Mouse (Mus musculus): ENCODE data around the gene Pbx2.
"Not testable (repeated sequence)": the region's sequence is repeated elsewhere in the genome, so short reads cannot be mapped to it uniquely, and the experiment has no call there.

The Pbx2 gene

GRCm38 (mm10) chr17:34591029-34591993 lies at the start of gene Pbx2:
Gene Pbx2 (plus strand): TSS chr17:34591266.
- DNase-seq (ENCODE audit: low spot score in 2 of 2): peak; percentile 50 to 53

DNA sequence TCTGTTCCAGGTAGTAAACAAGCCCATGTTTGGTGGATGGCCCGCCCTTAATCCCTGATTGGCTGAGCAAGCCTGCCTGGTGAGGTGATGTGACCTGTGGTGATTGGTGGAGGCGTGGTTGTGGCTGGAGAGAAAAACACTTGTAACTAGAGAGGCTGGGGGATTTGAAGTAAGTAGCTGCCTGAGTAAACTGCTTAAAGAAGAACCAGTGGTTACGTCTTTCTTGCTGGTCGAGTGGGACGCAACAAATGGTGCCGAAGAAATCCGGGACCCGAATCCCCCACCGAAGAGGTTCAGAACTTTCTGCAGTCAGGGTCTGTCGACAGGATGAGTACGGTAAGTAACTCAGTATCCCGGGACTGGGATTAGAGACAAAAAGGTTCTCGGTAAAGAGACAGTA lies 47.5 kb upstream of the Pbx2 start:
- DNase-seq (ENCODE audit: low spot score in 2 of 2): not testable (repeated sequence)

DNA sequence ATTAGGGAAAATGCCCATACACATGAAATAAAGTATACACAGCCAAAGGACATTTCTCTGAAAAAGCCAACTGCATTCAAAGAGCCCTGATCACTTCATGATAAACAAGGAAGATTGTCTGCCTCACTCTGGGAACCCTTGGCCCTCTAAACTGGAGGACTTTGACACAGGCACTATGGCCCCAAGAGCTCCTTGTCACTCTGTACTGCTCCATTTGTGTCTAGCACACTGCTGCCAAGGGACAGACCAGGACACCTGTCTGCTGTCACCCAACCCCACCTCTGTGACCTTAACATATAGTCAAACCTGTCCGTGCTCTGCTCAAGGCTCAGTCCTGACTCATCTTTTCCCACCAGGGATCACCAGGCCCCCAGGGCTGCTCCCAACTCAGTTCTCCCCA lies 44.3 kb upstream of the Pbx2 start:
- no peak for DNase-seq (ENCODE audit: low spot score in 2 of 2)

GRCm38 (mm10) chr17:34547601-34548000 lies 43.5 kb upstream of the Pbx2 start:
- DNase-seq (ENCODE audit: low spot score in 2 of 2): no peak

- DNase-seq (ENCODE audit: low spot score in 2 of 2): no peak
These were observed 41.9 kb upstream of the Pbx2 start for GRCm38 (mm10) chr17:34549156-34549555.

DNA sequence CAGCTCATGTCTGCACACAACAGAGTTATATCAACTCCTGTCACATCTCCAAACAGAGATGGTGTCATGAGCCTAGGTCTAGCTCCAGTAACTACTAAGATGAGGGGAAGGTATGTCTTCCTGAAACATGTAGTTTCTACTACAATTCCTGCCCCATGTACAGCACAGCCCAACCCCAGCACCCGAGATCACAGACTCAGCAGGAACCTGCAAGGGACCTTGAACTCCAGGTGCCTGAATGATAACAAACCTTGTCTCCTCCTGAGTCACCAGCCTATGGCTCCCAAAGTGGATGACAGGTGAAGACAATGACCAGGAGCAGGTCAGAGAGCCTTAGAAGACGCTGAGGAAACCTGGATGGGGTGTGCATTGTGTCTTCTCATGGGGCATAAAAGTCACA lies 41.2 kb upstream of the Pbx2 start:
- DNase-seq (ENCODE audit: low spot score in 2 of 2): no peak

DNA sequence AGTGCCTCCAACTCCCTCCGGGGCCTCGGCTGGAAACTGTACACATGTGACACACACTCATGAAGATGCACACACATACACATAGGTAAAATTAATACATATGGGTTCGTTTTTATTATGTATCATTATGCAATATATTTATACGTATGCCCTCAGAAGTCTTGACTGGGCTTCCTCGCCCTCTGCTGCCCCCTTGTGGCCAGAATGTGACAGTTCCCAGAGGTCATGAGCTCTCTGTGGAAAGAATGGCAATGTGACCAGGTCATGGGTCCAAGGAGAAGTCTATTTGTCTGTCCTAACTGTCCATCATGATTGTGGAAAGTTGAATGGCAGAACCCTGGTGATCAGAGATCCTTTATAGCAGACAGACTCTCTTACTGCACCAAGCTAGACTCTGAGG lies 35.6 kb upstream of the Pbx2 start:
- peak; percentile 73 to 89 for DNase-seq (ENCODE audit: low spot score in 2 of 2)

GRCm38 (mm10) chr17:34556406-34556805 lies 34.7 kb upstream of the Pbx2 start:
- no peak for DNase-seq (ENCODE audit: low spot score in 2 of 2)

GRCm38 (mm10) chr17:34557411-34557810 lies 33.7 kb upstream of the Pbx2 start:
- no peak for DNase-seq (ENCODE audit: low spot score in 2 of 2)

DNA sequence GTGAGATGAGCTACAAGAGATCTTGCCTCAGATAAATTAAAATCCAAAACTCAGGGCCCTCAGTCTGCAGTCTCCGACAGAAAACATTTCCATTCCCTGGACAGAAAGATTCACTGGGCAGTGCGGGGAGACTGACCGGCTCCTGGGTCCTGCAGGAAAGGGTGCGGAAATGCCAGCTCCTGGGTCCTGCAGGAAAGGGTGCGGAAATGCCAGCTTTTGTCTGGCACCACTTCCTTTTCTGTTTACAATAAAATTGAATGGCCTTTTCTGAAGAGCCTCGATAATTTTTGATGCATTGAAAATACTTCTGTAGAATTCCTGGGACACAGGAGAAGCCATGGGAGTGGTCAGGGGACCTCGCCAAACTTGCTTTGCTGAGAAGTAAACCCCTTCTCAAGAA lies 31.9 kb upstream of the Pbx2 start:
- no peak for DNase-seq (ENCODE audit: low spot score in 2 of 2)

DNA sequence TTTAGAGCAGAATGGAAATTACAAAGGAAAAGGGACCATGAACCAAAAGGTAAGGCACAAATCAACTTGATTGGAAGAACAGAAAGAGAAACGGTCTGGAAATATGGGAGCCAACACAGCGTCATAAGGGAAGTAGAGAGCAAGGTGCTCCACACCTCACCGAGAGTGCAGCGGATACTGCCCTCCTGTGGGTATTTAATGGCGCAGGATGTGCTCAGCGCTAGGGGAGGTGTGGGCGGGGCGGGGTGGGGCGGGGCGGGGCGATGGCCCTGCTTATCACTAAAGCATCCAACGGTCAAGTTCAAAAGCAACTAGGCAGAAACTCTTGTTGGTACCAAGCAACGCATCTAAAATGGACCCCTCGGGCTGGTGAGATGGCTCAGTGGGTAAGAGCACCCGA lies 31.2 kb upstream of the Pbx2 start:
- no peak for DNase-seq (ENCODE audit: low spot score in 2 of 2)

DNA sequence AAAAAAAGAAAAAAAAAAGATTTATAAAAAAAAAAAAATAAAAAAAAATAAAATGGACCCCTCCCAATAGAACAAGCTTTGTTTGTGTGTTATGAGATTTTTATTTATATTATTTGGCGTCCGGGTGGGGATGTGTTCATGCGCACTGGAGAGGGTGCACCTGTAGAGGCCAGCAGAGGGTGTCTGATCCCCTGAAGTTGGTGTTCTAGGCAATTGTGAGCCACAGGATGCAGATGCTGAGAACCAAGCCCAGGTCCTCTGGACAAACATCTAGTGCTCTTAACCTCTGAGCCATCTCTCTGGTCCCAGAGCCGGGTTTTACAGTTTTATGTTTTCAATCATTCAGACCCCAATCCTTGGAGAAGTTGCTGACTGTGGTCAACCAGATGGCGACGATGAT lies 30.6 kb upstream of the Pbx2 start:
- DNase-seq (ENCODE audit: low spot score in 2 of 2): no peak

DNA sequence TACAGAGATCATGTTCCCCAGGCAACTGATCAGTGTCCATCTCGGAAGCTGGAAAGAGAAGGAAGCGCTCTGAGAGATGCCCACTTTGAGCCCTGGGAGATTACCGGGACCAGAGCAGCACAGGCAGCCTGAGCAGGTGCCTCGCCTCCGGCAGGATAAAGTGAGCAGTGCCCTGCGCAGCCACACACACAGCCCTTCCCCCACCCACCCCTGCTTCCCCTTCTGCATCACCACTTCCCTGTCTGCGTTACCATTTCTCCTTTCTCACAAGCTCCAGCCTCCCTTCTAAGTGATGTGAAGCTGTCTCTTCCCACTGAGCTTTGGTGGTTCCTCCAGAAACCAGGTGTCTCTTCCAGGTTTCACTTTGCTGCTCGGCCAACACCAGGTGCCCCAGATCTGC lies 29.9 kb upstream of the Pbx2 start:
- DNase-seq (ENCODE audit: low spot score in 2 of 2): peak in 1 of 2 experiments; percentile 62

GRCm38 (mm10) chr17:34562595-34562994 lies 28.5 kb upstream of the Pbx2 start:
- no peak for DNase-seq (ENCODE audit: low spot score in 2 of 2)

DNA sequence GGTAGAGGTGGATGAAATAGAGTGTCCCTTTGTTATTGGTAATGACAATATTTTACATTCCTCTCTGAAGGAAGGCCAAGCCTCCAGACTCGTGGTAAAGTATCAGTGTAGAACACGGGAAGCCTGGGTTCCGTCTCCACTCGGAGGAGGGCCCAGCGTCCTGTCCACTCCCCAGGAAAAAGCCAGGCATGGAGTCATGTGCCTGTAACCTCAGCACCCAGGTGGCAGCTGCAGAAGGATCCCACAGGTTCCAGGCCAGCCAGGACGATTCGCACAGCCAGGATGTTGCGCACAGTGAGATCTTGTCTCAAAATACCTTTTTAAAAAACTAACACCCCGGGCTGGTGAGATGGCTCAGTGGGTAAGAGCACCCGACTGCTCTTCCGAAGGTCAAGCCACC lies 27.7 kb upstream of the Pbx2 start:
- no peak for DNase-seq (ENCODE audit: low spot score in 2 of 2)

DNA sequence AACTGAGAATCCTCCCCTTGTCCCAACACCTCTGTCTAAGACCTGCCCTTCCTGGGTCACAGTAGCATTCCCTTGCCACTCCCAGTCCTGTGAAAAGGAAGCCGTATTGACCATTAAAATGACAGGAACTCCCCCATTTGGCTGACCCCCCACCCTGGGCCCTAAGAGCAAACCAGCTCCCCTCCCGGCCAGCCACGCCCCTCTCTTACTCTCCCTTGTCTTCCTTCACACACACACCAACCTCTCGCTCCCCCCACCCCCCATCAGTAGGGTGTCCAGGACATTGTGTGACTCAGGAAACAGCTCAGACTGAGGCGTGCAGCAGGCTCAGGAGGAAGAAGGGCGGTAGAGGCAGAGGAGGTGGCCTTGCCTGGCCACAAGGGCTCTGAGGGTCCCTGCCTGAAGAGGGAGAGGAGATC lies 27.1 kb upstream of the Pbx2 start, which contains the start of gene Notch4:
Notch4 (plus strand) TSS at position 266 of the 419 bp plus-strand sequence.
- no peak for DNase-seq (ENCODE audit: low spot score in 2 of 2)

DNA sequence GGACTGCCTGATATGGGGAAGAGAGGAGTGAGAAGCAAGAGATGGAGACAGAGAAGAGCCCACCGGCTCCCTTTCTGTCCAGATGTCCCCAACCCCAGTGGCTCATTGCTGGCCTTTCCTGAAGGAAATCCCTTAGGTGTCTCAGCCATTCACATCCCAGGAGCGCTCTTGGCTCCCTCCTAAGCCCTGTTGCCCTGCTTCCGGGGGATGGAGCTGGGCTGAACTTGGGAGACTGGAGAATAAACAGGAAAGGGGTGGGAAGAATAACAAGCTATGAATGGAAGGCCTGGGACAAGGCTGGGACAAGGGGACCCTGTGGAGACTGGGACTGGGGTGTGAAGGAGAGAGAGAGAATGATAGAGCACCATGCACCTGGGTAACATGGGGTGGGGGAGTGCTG lies 26.3 kb upstream of the Pbx2 start:
- no peak for DNase-seq (ENCODE audit: low spot score in 2 of 2)

- no peak for DNase-seq (ENCODE audit: low spot score in 2 of 2)
These were observed 23.8 kb upstream of the Pbx2 start for GRCm38 (mm10) chr17:34567311-34567710.

GRCm38 (mm10) chr17:34568421-34568820 lies 22.6 kb upstream of the Pbx2 start:
- DNase-seq (ENCODE audit: low spot score in 2 of 2): no peak

DNA sequence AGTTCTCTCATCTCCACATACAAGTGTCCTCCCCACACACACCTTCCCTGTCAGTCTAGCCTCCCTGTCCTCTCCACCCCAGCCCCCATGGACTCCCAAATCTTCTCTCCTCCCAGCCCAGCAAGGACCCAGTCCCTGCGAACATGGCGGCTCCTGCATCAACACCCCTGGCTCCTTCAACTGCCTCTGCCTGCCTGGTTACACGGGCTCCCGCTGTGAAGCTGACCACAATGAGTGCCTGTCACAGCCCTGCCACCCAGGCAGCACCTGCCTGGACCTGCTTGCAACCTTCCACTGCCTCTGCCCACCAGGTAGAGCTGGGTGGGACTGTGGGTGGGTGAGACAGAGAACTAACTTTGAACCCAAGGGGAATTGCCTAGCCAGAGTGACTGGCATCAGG lies 21.1 kb upstream of the Pbx2 start:
- DNase-seq (ENCODE audit: low spot score in 2 of 2): no peak

- no peak for DNase-seq (ENCODE audit: low spot score in 2 of 2)
These were observed 19.2 kb upstream of the Pbx2 start for GRCm38 (mm10) chr17:34571875-34572274.

DNA sequence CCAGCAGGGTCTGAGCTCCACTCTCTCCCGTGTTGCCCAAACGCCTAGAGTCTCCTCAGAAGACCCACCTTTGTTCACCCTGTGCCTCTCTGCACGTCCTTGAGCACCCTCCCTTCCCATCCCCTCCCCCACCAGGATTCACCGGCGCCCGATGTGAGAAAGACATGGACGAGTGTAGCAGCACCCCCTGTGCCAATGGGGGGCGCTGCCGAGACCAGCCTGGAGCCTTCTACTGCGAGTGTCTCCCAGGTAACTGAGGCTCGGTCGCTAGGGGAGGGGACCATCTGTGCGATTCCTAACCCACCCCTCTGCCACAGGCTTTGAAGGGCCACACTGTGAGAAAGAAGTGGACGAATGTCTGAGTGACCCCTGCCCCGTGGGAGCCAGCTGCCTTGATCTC lies 18.7 kb upstream of the Pbx2 start:
- DNase-seq (ENCODE audit: low spot score in 2 of 2): no peak

GRCm38 (mm10) chr17:34576577-34576976 lies 14.5 kb upstream of the Pbx2 start:
- DNase-seq (ENCODE audit: low spot score in 2 of 2): no peak

DNA sequence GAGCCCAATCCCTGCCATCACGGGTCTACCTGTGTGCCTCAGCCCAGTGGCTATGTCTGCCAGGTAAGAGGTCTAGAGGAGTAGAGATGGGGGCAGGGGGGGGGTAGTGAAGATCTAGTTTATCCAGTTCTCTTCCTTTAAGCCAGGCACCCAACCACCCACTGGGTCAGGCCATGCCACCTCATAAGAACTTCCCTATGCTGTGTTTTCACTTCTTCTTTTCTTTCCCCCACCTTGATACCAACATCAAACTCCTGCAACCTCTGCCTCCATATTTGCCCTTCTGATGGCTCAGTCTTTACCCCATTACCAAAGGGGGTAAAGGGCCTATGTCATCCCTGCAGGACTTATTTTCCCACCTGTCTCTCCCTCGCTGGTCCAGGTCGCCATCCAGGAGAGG lies 13.0 kb upstream of the Pbx2 start:
- no peak for DNase-seq (ENCODE audit: low spot score in 2 of 2)

All from spleen, postnatal 10 days (tissue).